Mouse (Mus musculus): ENCODE measurements around the gene Isoc2a.

DNA sequence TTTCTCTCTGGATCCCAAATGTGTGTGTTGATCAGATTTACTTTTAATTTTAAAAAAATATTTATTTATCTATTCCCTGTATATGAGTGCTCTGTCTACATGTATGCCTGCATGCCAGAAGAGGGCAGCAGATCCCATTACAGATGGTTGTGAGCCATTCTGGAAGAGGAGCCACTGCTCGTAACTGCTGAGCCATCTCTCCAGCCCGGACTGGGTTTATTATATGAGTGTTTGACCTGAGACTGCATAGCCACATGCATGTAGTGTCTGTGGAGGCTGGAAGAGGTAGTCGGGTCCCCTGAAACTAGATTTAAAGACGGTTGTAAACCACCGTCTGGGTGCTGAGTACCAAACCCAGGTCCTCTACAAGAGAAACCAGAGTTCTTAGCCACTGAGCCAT, 11.9 kb upstream of the Isoc2a start:
- TF ChIP-seq CTCF (IDR thresholded peaks at IDR 0.05; ENCODE audit: extremely low read depth, insufficient read depth, low read length) (peak; percentile 36; the same call in 1 of the 2 replicates), POLR2A (IDR thresholded peaks at IDR 0.05; ENCODE audit: extremely low read depth, insufficient read depth, low read length) (no peak)

All from cortical plate, adult 2 months (tissue).